Mouse (Mus musculus) heart, adult 2 months (tissue): ENCODE measurements around the gene Slc2a1.

Experiments
- CTCF ChIP-seq: fragments of 200-600 bp; IDR thresholded peaks from 2 replicates; pipeline ENCODE4 v1.8.1; 2022; ENCODE audit warnings: antibody characterized with exemption, mild to moderate bottlenecking, moderate library complexity
- EP300 ChIP-seq: fragments of 200-500 bp; IDR thresholded peaks from 2 replicates; pipeline ENCODE4 v1.6.1; 2011; ENCODE audit warnings: low read depth, low read length, control low read depth; ENCODE audit not compliant: insufficient read depth
- POLR2A ChIP-seq: fragments of 200-500 bp; IDR thresholded peaks from 2 replicates; pipeline ENCODE4 v1.6.1; 2011; ENCODE audit warnings: mild to moderate bottlenecking, low read depth, low read length, control low read depth; ENCODE audit not compliant: insufficient read depth

DNA sequence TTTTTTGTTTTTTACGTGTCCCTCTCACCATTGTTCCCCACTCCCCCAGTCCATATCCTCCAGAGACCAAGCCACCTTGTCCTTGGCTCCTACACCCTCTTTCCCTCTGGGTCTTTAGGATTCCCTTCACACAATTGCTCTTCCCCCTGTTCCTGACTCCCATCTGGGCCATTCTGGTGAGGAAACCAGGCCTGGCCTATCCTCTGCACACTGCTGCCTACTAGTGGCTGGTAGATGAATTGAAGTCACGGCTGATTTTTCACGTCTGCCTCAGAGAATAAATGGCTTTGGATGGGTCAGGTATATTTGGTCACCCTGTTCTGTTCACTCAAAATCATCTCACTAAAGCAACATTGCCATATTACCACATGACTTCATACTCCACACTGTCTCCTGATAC lies 31.6 kb downstream of the Slc2a1 start:
- TF ChIP-seq CTCF: peak; percentile 87
- no peak for TF ChIP-seq POLR2A
- TF ChIP-seq EP300: 0 out of 2 replicates have a peak, but pooled peaks have one; percentile 22
